Mouse (Mus musculus): ENCODE data around the gene Ap3b1. TPM values are rescaled to one million over a fixed set of nuclear protein-coding genes. Genes with fewer than 3 reads are reported as not detected.
A peak's percentile ranks its signal among the peaks of the same experiment; 100 is the strongest.
"Not testable (repeated sequence)": the region's sequence is repeated elsewhere in the genome, so short reads cannot be mapped to it uniquely, and the experiment has no call there.

Gene Ap3b1
- polyA plus RNA-seq (2015; fragmentation: Nextera tagmentation; extraction: Ambion mirVana), result 27.9 and 28.4 TPM in 2 replicates

GRCm38 (mm10) chr13:94358401-94359265 is at the start of gene Ap3b1:
Ap3b1 (plus strand) TSS chr13:94358960.
- Histone ChIP-seq H3K4me3 (ENCODE audit: low read length) (peak within 1 kb of the TSS; percentile 88), H3K27ac (ENCODE audit: low read depth, low read length) (peak within 1 kb of the TSS; percentile 87), H3K27me3 (replicated peaks; ENCODE audit: control insufficient read depth, insufficient read depth, low read length) (no peaks in the 10 kb centered on the region), H3K9ac (ENCODE audit: low read depth, low read length) (peak within 1 kb of the TSS; percentile 91), H3K4me2 (ENCODE audit: low read length) (peak within 1 kb of the TSS; percentile 89), H3K4me1 (ENCODE audit: control insufficient read depth, insufficient read depth, low read depth, low read length) (peaks cover 13% of the 10 kb centered on the region), H3K9me3 (ENCODE audit: control insufficient read depth, low read length) (no peaks in the 10 kb centered on the region), H3K36me3 (ENCODE audit: control insufficient read depth, insufficient read depth, low read length) (no peaks in the 10 kb centered on the region)
- ATAC-seq, result peak; percentile 98
- under 1% methylated on average over 71 of the region's 79 CpGs for WGBS

GRCm38 (mm10) chr13:94312812-94313211 is 45.9 kb upstream of the Ap3b1 start:
- H3K27ac ChIP-seq (ENCODE audit: low read depth, low read length); H3K9ac ChIP-seq (ENCODE audit: low read depth, low read length); H3K9me3 ChIP-seq (ENCODE audit: control insufficient read depth, low read length); H3K27me3 ChIP-seq (replicated peaks; ENCODE audit: control insufficient read depth, insufficient read depth, low read length); H3K36me3 ChIP-seq (ENCODE audit: control insufficient read depth, insufficient read depth, low read length); ATAC-seq; H3K4me2 ChIP-seq (ENCODE audit: low read length); H3K4me1 ChIP-seq (ENCODE audit: control insufficient read depth, insufficient read depth, low read depth, low read length); H3K4me3 ChIP-seq (ENCODE audit: low read length): not testable (repeated sequence)
- 91% methylated on average over 8 of the region's 8 CpGs for WGBS

- no peaks in the 10 kb centered on the region for H3K36me3 ChIP-seq (ENCODE audit: control insufficient read depth, insufficient read depth, low read length)
- H3K9me3 ChIP-seq (ENCODE audit: control insufficient read depth, low read length), result no peaks in the 10 kb centered on the region
- no peak overlapping the region for H3K9ac ChIP-seq (ENCODE audit: low read depth, low read length)
- WGBS, result 33% methylated on average over 10 of the region's 10 CpGs
- no peak overlapping the region for H3K4me3 ChIP-seq (ENCODE audit: low read length)
- H3K27ac ChIP-seq (ENCODE audit: low read depth, low read length), result no peak overlapping the region
- no peak for ATAC-seq
- no peak overlapping the region for H3K4me2 ChIP-seq (ENCODE audit: low read length)
- H3K27me3 ChIP-seq (replicated peaks; ENCODE audit: control insufficient read depth, insufficient read depth, low read length), result no peaks in the 10 kb centered on the region
- 0 out of 2 replicates have a peak, but pooled peaks cover 3% of the 10 kb centered on the region for H3K4me1 ChIP-seq (ENCODE audit: control insufficient read depth, insufficient read depth, low read depth, low read length)
These were observed 41.7 kb upstream of the Ap3b1 start for GRCm38 (mm10) chr13:94316975-94317511.

- Histone ChIP-seq H3K9me3 (ENCODE audit: control insufficient read depth, low read length) (no peaks in the 10 kb centered on the region), H3K4me2 (ENCODE audit: low read length) (no peak overlapping the region), H3K4me1 (ENCODE audit: control insufficient read depth, insufficient read depth, low read depth, low read length) (0 out of 2 replicates have a peak, but pooled peaks cover 3% of the 10 kb centered on the region), H3K36me3 (ENCODE audit: control insufficient read depth, insufficient read depth, low read length) (no peaks in the 10 kb centered on the region), H3K9ac (ENCODE audit: low read depth, low read length) (no peak overlapping the region), H3K27me3 (replicated peaks; ENCODE audit: control insufficient read depth, insufficient read depth, low read length) (no peaks in the 10 kb centered on the region), H3K27ac (ENCODE audit: low read depth, low read length) (no peak overlapping the region), H3K4me3 (ENCODE audit: low read length) (no peak overlapping the region)
- peak; percentile 61; the same call in 1 of the 2 replicates for ATAC-seq
- WGBS, result 75% methylated on average over 1 of the region's 1 CpGs
These were observed 37.5 kb upstream of the Ap3b1 start for GRCm38 (mm10) chr13:94321094-94321792.

- Histone ChIP-seq H3K4me1 (ENCODE audit: control insufficient read depth, insufficient read depth, low read depth, low read length) (0 out of 2 replicates have a peak, but pooled peaks cover 3% of the 10 kb centered on the region), H3K9ac (ENCODE audit: low read depth, low read length) (no peak overlapping the region), H3K9me3 (ENCODE audit: control insufficient read depth, low read length) (no peaks in the 10 kb centered on the region), H3K4me3 (ENCODE audit: low read length) (no peak overlapping the region), H3K36me3 (ENCODE audit: control insufficient read depth, insufficient read depth, low read length) (no peaks in the 10 kb centered on the region), H3K4me2 (ENCODE audit: low read length) (no peak overlapping the region), H3K27ac (ENCODE audit: low read depth, low read length) (no peak overlapping the region), H3K27me3 (replicated peaks; ENCODE audit: control insufficient read depth, insufficient read depth, low read length) (no peaks in the 10 kb centered on the region)
- WGBS, result 96% methylated on average over 4 of the region's 4 CpGs
- ATAC-seq, result no peak
These were observed 36.3 kb upstream of the Ap3b1 start for GRCm38 (mm10) chr13:94322475-94322874.

GRCm38 (mm10) chr13:94328063-94328462 is 30.7 kb upstream of the Ap3b1 start:
- Histone ChIP-seq H3K4me3 (ENCODE audit: low read length) (no peak overlapping the region), H3K4me1 (ENCODE audit: control insufficient read depth, insufficient read depth, low read depth, low read length) (no peaks in the 10 kb centered on the region), H3K27me3 (replicated peaks; ENCODE audit: control insufficient read depth, insufficient read depth, low read length) (no peaks in the 10 kb centered on the region), H3K4me2 (ENCODE audit: low read length) (no peak overlapping the region), H3K36me3 (ENCODE audit: control insufficient read depth, insufficient read depth, low read length) (no peaks in the 10 kb centered on the region), H3K27ac (ENCODE audit: low read depth, low read length) (no peak overlapping the region), H3K9ac (ENCODE audit: low read depth, low read length) (no peak overlapping the region), H3K9me3 (ENCODE audit: control insufficient read depth, low read length) (no peaks in the 10 kb centered on the region)
- 74% methylated on average over 3 of the region's 3 CpGs for WGBS
- no peak for ATAC-seq

- not testable (repeated sequence) for H3K4me3 ChIP-seq (ENCODE audit: low read length); H3K36me3 ChIP-seq (ENCODE audit: control insufficient read depth, insufficient read depth, low read length); ATAC-seq
These were observed 29.8 kb upstream of the Ap3b1 start for GRCm38 (mm10) chr13:94329005-94329404.

GRCm38 (mm10) chr13:94330392-94330979 is 28.3 kb upstream of the Ap3b1 start:
- Histone ChIP-seq H3K36me3 (ENCODE audit: control insufficient read depth, insufficient read depth, low read length) (no peaks in the 10 kb centered on the region), H3K4me2 (ENCODE audit: low read length) (no peak overlapping the region), H3K9me3 (ENCODE audit: control insufficient read depth, low read length) (no peaks in the 10 kb centered on the region), H3K9ac (ENCODE audit: low read depth, low read length) (no peak overlapping the region), H3K4me1 (ENCODE audit: control insufficient read depth, insufficient read depth, low read depth, low read length) (no peaks in the 10 kb centered on the region), H3K4me3 (ENCODE audit: low read length) (no peak overlapping the region), H3K27me3 (replicated peaks; ENCODE audit: control insufficient read depth, insufficient read depth, low read length) (no peaks in the 10 kb centered on the region), H3K27ac (ENCODE audit: low read depth, low read length) (peak overlapping the region; percentile 34; the same call in 1 of the 2 replicates)
- WGBS, result 51% methylated on average over 3 of the region's 3 CpGs
- ATAC-seq, result peak; percentile 63; the same call in 1 of the 2 replicates

More at GRCm38 (mm10) chr13:94329005-94329404, 29.8 kb upstream of the Ap3b1 start:
- not testable (repeated sequence) for H3K9me3 ChIP-seq (ENCODE audit: control insufficient read depth, low read length); H3K4me1 ChIP-seq (ENCODE audit: control insufficient read depth, insufficient read depth, low read depth, low read length); H3K27ac ChIP-seq (ENCODE audit: low read depth, low read length); H3K27me3 ChIP-seq (replicated peaks; ENCODE audit: control insufficient read depth, insufficient read depth, low read length); H3K9ac ChIP-seq (ENCODE audit: low read depth, low read length); H3K4me2 ChIP-seq (ENCODE audit: low read length)
- 97% methylated on average over 6 of the region's 6 CpGs for WGBS
